21 mouse cellular contexts compared by ENCODE assay signal in the genomic region with DNA sequence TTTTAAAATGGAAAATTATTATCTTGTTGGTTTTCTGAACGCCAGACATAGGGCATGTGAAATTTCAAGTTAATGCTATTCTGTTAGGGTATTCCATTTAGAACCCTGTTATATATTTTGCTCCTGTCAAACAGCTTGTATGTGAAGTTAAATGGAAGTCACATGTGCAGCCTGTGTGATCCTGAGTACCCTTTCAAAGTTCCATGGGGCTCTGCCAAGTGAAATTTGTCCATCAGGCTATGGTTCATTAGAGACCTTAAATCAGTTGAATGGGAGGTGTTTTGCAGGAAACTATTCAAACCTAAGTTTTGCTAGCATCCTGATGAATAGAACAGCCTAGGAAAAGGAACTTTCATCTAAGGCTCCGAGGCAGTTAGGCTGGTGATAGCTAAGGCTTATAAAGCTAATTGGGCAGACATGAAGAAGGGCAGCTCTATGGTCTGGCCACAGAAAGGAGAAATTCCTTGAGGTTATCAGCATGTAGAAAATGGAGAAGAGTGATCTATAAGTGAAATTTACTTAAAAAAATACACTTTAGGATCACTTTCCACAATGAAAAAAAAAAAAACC.
DNase-seq lines count a peak whose midpoint lies in the region; ATAC-seq and TF ChIP-seq lines count a peak whose summit lies in the region.
"Had no signal": no experiment of that assay in that cellular context is flagged by ENCODE, and none has a peak within 500 bp of the region (broad histone marks: within the 10 kb centered on the region; RNA-seq: fewer than 3 reads in every experiment).

No protein-coding gene starts in this region.

- no peak overlapping the region for H3K4me3 ChIP-seq in kidney, adult 2 months (ENCODE audit: insufficient read depth, low read depth, low read length)
- no peak overlapping the region for H3K4me3 ChIP-seq in kidney, embryonic 14.5 days (ENCODE audit: low read length)
- no peak overlapping the region for H3K4me3 ChIP-seq in midbrain, embryonic 14.5 days (replicated peaks; ENCODE audit: low read depth, low read length)
- H3K4me3 ChIP-seq in midbrain, embryonic 16.5 days (ENCODE audit: low read depth, low read length): no peak overlapping the region
- H3K4me3 ChIP-seq in forebrain, embryonic 15.5 days: no peak overlapping the region
- H3K4me3 ChIP-seq: embryonic facial prominence, embryonic 15.5 days; intestine, embryonic 15.5 days; limb, embryonic 15.5 days had no signal

- TF ChIP-seq POLR2A in kidney, adult 2 months (IDR thresholded peaks at IDR 0.05; ENCODE audit: low read depth, low read length): no peak

- 67% methylated on average over 2 of the region's 2 CpGs for WGBS in kidney, adult 2 months
- WGBS in kidney, embryonic 14.5 days: 78% methylated on average over 2 of the region's 2 CpGs
- WGBS in midbrain, embryonic 14.5 days: 27% methylated on average over 2 of the region's 2 CpGs
- 34% methylated on average over 2 of the region's 2 CpGs for WGBS in midbrain, embryonic 16.5 days
- whole genome bisulfite sequencing in forebrain, embryonic 15.5 days: 13% methylated on average over 2 of the region's 2 CpGs

- H3K9ac ChIP-seq in kidney, embryonic 14.5 days (ENCODE audit: low read depth, low read length): no peak overlapping the region
- H3K9ac ChIP-seq in midbrain, embryonic 14.5 days (replicated peaks; ENCODE audit: low read length): no peak overlapping the region
- H3K9ac ChIP-seq in midbrain, embryonic 16.5 days (ENCODE audit: low read depth, low read length): no peak overlapping the region
- H3K9ac ChIP-seq in forebrain, embryonic 15.5 days (replicated peaks): no peak overlapping the region
- H3K9ac ChIP-seq: embryonic facial prominence, embryonic 15.5 days; intestine, embryonic 15.5 days; limb, embryonic 15.5 days; liver, embryonic 14.5 days; lung, embryonic 14.5 days had no signal

- no peak overlapping the region for H3K27ac ChIP-seq in kidney, adult 2 months (ENCODE audit: insufficient read depth, low read depth, low read length)
- no peak overlapping the region for H3K27ac ChIP-seq in kidney, embryonic 14.5 days (ENCODE audit: low read depth, low read length)
- no peak overlapping the region for H3K27ac ChIP-seq in midbrain, embryonic 14.5 days (replicated peaks; ENCODE audit: low read depth, low read length)
- H3K27ac ChIP-seq in midbrain, embryonic 16.5 days (ENCODE audit: low read length): no peak overlapping the region
- no peak overlapping the region for H3K27ac ChIP-seq in forebrain, embryonic 15.5 days (replicated peaks)
- H3K27ac ChIP-seq: embryonic facial prominence, embryonic 15.5 days; intestine, embryonic 15.5 days; limb, embryonic 15.5 days; liver, embryonic 14.5 days had no signal

- no peak overlapping the region for H3K4me2 ChIP-seq in kidney, embryonic 14.5 days (replicated peaks; ENCODE audit: low read depth, low read length)
- H3K4me2 ChIP-seq in midbrain, embryonic 14.5 days (ENCODE audit: low read length): no peak overlapping the region
- no peak overlapping the region for H3K4me2 ChIP-seq in midbrain, embryonic 16.5 days (ENCODE audit: low read length)
- H3K4me2 ChIP-seq in forebrain, embryonic 15.5 days (replicated peaks): no peak overlapping the region
- H3K4me2 ChIP-seq: embryonic facial prominence, embryonic 15.5 days; heart, embryonic 11.5 days; intestine, embryonic 15.5 days; limb, embryonic 15.5 days; lung, embryonic 14.5 days had no signal

- H3K36me3 ChIP-seq in kidney, adult 2 months (ENCODE audit: control insufficient read depth, insufficient read depth, low read length): no peaks in the 10 kb centered on the region
- H3K36me3 ChIP-seq in kidney, embryonic 14.5 days (ENCODE audit: control insufficient read depth, insufficient read depth, low read length): no peaks in the 10 kb centered on the region
- H3K36me3 ChIP-seq in midbrain, embryonic 14.5 days (ENCODE audit: control insufficient read depth, insufficient read depth, low read length): no peaks in the 10 kb centered on the region
- no peaks in the 10 kb centered on the region for H3K36me3 ChIP-seq in midbrain, embryonic 16.5 days (ENCODE audit: control insufficient read depth, insufficient read depth, low read length)
- no peaks in the 10 kb centered on the region for H3K36me3 ChIP-seq in forebrain, embryonic 15.5 days
- H3K36me3 ChIP-seq: embryonic facial prominence, embryonic 15.5 days; intestine, embryonic 15.5 days; limb, embryonic 15.5 days had no signal

- no peak for ATAC-seq in kidney, embryonic 14.5 days (ENCODE audit: low FRiP score, low TSS enrichment)
- no peak for ATAC-seq in midbrain, embryonic 14.5 days (ENCODE audit: low FRiP score, low TSS enrichment)
- no peak for ATAC-seq in midbrain, embryonic 16.5 days
- peak; percentile 81 for ATAC-seq in forebrain, embryonic 15.5 days (replicated peaks)
- ATAC-seq: hindbrain, embryonic 16.5 days; intestine, embryonic 15.5 days had no signal

- TF ChIP-seq CTCF in kidney, adult 2 months (conservative IDR thresholded peaks at IDR 0.05; ENCODE audit: insufficient read depth, insufficient read length, low read depth, low read length): no peak

- peak; percentile 23 for DNase-seq in kidney, adult 2 months
- peak; percentile 6 for DNase-seq in midbrain, embryonic 14.5 days
- no peak for DNase-seq in thymus, postnatal 25 days
- no peak for DNase-seq in spleen, adult 18-20 months
- DNase-seq: adrenal gland, adult 2 months; cerebellum, adult 11-12 months; cerebellum, postnatal 14 days; gastrocnemius, postnatal 10 days; left cerebral cortex, postnatal 4 days; lung, embryonic 14.5 days; right cerebral cortex, postnatal 14 days; thymus, postnatal 14 days had no signal

- no peaks in the 10 kb centered on the region for H3K27me3 ChIP-seq in kidney, adult 2 months (replicated peaks; ENCODE audit: control insufficient read depth, insufficient read depth, low read length)
- no peaks in the 10 kb centered on the region for H3K27me3 ChIP-seq in kidney, embryonic 14.5 days (ENCODE audit: control insufficient read depth, insufficient read depth, low read length)
- no peaks in the 10 kb centered on the region for H3K27me3 ChIP-seq in midbrain, embryonic 14.5 days (ENCODE audit: control insufficient read depth, insufficient read depth, low read length)
- H3K27me3 ChIP-seq in midbrain, embryonic 16.5 days (ENCODE audit: control insufficient read depth, insufficient read depth, low read depth, low read length): no peaks in the 10 kb centered on the region
- no peaks in the 10 kb centered on the region for H3K27me3 ChIP-seq in forebrain, embryonic 15.5 days
- H3K27me3 ChIP-seq: embryonic facial prominence, embryonic 15.5 days; intestine, embryonic 15.5 days; limb, embryonic 15.5 days had no signal

- no peaks in the 10 kb centered on the region for H3K9me3 ChIP-seq in kidney, embryonic 14.5 days (ENCODE audit: control insufficient read depth, low read length)
- H3K9me3 ChIP-seq in midbrain, embryonic 14.5 days (ENCODE audit: control insufficient read depth, low read length): no peaks in the 10 kb centered on the region
- H3K9me3 ChIP-seq in midbrain, embryonic 16.5 days (replicated peaks; ENCODE audit: control insufficient read depth, low read length, poor library complexity, severe bottlenecking): no peaks in the 10 kb centered on the region
- no peaks in the 10 kb centered on the region for H3K9me3 ChIP-seq in forebrain, embryonic 15.5 days
- H3K9me3 ChIP-seq: embryonic facial prominence, embryonic 15.5 days; intestine, embryonic 15.5 days; limb, embryonic 15.5 days had no signal

- no peaks in the 10 kb centered on the region for H3K4me1 ChIP-seq in kidney, adult 2 months (ENCODE audit: control insufficient read depth, insufficient read depth, low read length)
- H3K4me1 ChIP-seq in kidney, embryonic 14.5 days (ENCODE audit: control insufficient read depth, insufficient read depth, low read length): no peaks in the 10 kb centered on the region
- no peaks in the 10 kb centered on the region for H3K4me1 ChIP-seq in midbrain, embryonic 14.5 days (ENCODE audit: control insufficient read depth, insufficient read depth, low read length)
- no peaks in the 10 kb centered on the region for H3K4me1 ChIP-seq in midbrain, embryonic 16.5 days (ENCODE audit: control insufficient read depth, insufficient read depth, low read length)
- H3K4me1 ChIP-seq in forebrain, embryonic 15.5 days: no peaks in the 10 kb centered on the region
- H3K4me1 ChIP-seq: embryonic facial prominence, embryonic 15.5 days; intestine, embryonic 15.5 days; limb, embryonic 15.5 days had no signal

Comparison
In these comparisons a context has a peak if more than half of its experiments do, and no peak if none do; other contexts are left out.
1. DNase-seq: peak in kidney, adult 2 months (single experiment) and midbrain, embryonic 14.5 days (single experiment); none in thymus, postnatal 25 days (single experiment) and spleen, adult 18-20 months (0 of 2).